Mouse (Mus musculus) induced T-regulatory cell, adult 2 months (primary cell): ENCODE measurements around the gene Rab9b.
A peak's percentile ranks its signal among the peaks of the same experiment; 100 is the strongest.

Experiments used
- DNase-seq: peaks from one replicate; pipeline ENCODE4 v3.0.0-alpha.2; 2012; ENCODE audit warnings: low read depth

Gene Rab9b

GRCm38 (mm10) chrX:136868061-136869040 is at the start of gene Rab9b:
Gene Rab9b (minus strand): TSS chrX:136868755.
- DNase-seq, result peak; percentile 0

GRCm38 (mm10) chrX:136904369-136904768 is 35.8 kb upstream of the Rab9b start:
- no peak for DNase-seq

GRCm38 (mm10) chrX:136895757-136896156 is 27.2 kb upstream of the Rab9b start:
- DNase-seq, result peak; percentile 28

- peak; percentile 7 for DNase-seq
These were observed 18.3 kb downstream of the Rab9b start for GRCm38 (mm10) chrX:136850300-136850699.

- no peak for DNase-seq
These were observed 39.9 kb downstream of the Rab9b start for GRCm38 (mm10) chrX:136828610-136829009.

- DNase-seq, result no peak
These were observed 43.5 kb downstream of the Rab9b start for GRCm38 (mm10) chrX:136825016-136825415.

GRCm38 (mm10) chrX:136822371-136822770 is 46.2 kb downstream of the Rab9b start, which contains the start of gene Plp1:
Gene Plp1 (plus strand): TSS chrX:136822671.
- no peak for DNase-seq

- DNase-seq, result peak; percentile 57
These were observed 48.3 kb downstream of the Rab9b start for GRCm38 (mm10) chrX:136820250-136820649.

- DNase-seq, result no peak
These were observed 48.8 kb downstream of the Rab9b start for GRCm38 (mm10) chrX:136819752-136820151.
